Mouse (Mus musculus) lung, postnatal 0 days (tissue): ENCODE measurements around the gene Tmem132d.

ENCODE experiments used
- CTCF ChIP-seq: IDR thresholded peaks from 2 replicates; pipeline ENCODE4 v1.5.1; 2016; ENCODE audit warnings: antibody characterized with exemption, mild to moderate bottlenecking
- EP300 ChIP-seq: IDR thresholded peaks from 2 replicates; pipeline ENCODE4 v1.6.1; 2016; ENCODE audit warnings: antibody characterized with exemption, mild to moderate bottlenecking, control low read depth

- TF ChIP-seq CTCF: no peak
- TF ChIP-seq EP300: no peak
Observed at GRCm38 (mm10) chr5:128244219-128244618, 188.7 kb downstream of the Tmem132d start.
